In the genomic region with DNA sequence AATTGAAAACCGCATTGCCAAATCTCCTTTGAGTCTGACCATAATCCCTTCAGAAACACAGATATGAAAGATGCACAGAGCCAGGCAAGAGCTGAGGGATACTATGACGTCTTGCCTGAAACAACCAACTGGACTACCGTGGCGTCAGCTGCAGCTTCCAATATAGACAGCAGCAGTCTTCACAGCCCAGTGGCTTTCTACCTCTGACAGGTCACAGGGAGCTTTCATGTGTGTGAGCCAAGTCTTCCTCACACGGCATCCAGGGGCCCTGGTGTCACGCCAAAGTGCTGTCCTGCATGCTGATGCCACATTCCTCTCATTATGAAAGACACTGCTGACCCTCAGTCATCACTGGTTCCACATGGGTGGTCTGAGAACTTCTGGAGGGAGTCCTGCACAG, we compare ENCODE assay signal across 25 mouse cellular contexts.
A peak's percentile ranks its signal among the peaks of the same experiment; 100 is the strongest.
DNase-seq lines count a peak whose midpoint lies in the region; ATAC-seq and TF ChIP-seq lines count a peak whose summit lies in the region.
"Had no signal": no experiment of that assay in that cellular context is flagged by ENCODE, and none has a peak within 500 bp of the region (broad histone marks: within the 10 kb centered on the region; RNA-seq: fewer than 3 reads in every experiment).

No protein-coding gene starts in this region.

- peak; percentile 53 for ATAC-seq in hindbrain, embryonic 16.5 days
- no peak for ATAC-seq in hindbrain, embryonic 12.5 days (ENCODE audit: low FRiP score)
- ATAC-seq in midbrain, postnatal 0 days (ENCODE audit: low FRiP score): peak; percentile 22; the same call in 1 of the 2 replicates
- ATAC-seq: intestine, postnatal 0 days; Patski had no signal

- intact Hi-C loops in gastrocnemius, postnatal 14 days (cut with DNase I; ENCODE audit: low total_unique reads): no loop called here

- H3K27ac ChIP-seq in hindbrain, embryonic 16.5 days (ENCODE audit: low read depth, low read length): no peak overlapping the region; the same call in 1 of the 2 replicates
- no peak overlapping the region for H3K27ac ChIP-seq in hindbrain, embryonic 12.5 days
- no peak overlapping the region for H3K27ac ChIP-seq in midbrain, postnatal 0 days (ENCODE audit: low read depth, low read length)
- H3K27ac ChIP-seq in midbrain, embryonic 10.5 days (replicated peaks): no peak overlapping the region
- H3K27ac ChIP-seq: heart, adult 2 months; limb, embryonic 12.5 days; liver, embryonic 15.5 days; neural tube, embryonic 15.5 days had no signal

- H3K4me2 ChIP-seq in hindbrain, embryonic 16.5 days (ENCODE audit: low read length): no peak overlapping the region
- no peak overlapping the region for H3K4me2 ChIP-seq in hindbrain, embryonic 12.5 days (replicated peaks)
- no peak overlapping the region for H3K4me2 ChIP-seq in midbrain, postnatal 0 days (ENCODE audit: low read depth, low read length, poor library complexity, severe bottlenecking)
- H3K4me2 ChIP-seq: limb, embryonic 12.5 days; liver, embryonic 15.5 days; neural tube, embryonic 15.5 days had no signal

- no peaks in the 10 kb centered on the region for H3K4me1 ChIP-seq in hindbrain, embryonic 16.5 days (ENCODE audit: control insufficient read depth, insufficient read depth, low read depth, low read length)
- H3K4me1 ChIP-seq in hindbrain, embryonic 12.5 days: no peaks in the 10 kb centered on the region
- H3K4me1 ChIP-seq in midbrain, postnatal 0 days (ENCODE audit: insufficient read depth, low read length): no peaks in the 10 kb centered on the region
- H3K4me1 ChIP-seq in midbrain, embryonic 10.5 days: no peaks in the 10 kb centered on the region; the same call in 1 of the 2 replicates
- H3K4me1 ChIP-seq: limb, embryonic 12.5 days; liver, embryonic 15.5 days; neural tube, embryonic 15.5 days had no signal

- H3K27me3 ChIP-seq in hindbrain, embryonic 16.5 days (replicated peaks; ENCODE audit: control insufficient read depth, insufficient read depth, low read length): no peaks in the 10 kb centered on the region
- no peaks in the 10 kb centered on the region for H3K27me3 ChIP-seq in hindbrain, embryonic 12.5 days
- no peaks in the 10 kb centered on the region for H3K27me3 ChIP-seq in midbrain, postnatal 0 days (ENCODE audit: insufficient read depth, low read length)
- no peaks in the 10 kb centered on the region for H3K27me3 ChIP-seq in midbrain, embryonic 10.5 days (ENCODE audit: low read depth, poor library complexity, severe bottlenecking)
- H3K27me3 ChIP-seq: limb, embryonic 12.5 days; liver, embryonic 15.5 days; neural tube, embryonic 15.5 days; Patski had no signal

- H3K9me3 ChIP-seq in hindbrain, embryonic 16.5 days (ENCODE audit: control insufficient read depth, low read length): no peaks in the 10 kb centered on the region
- H3K9me3 ChIP-seq in hindbrain, embryonic 12.5 days (replicated peaks): no peaks in the 10 kb centered on the region
- no peaks in the 10 kb centered on the region for H3K9me3 ChIP-seq in midbrain, postnatal 0 days (ENCODE audit: low read length)
- H3K9me3 ChIP-seq in midbrain, embryonic 10.5 days (replicated peaks): no peaks in the 10 kb centered on the region
- H3K9me3 ChIP-seq: G1E; limb, embryonic 12.5 days; liver, embryonic 15.5 days; neural tube, embryonic 15.5 days had no signal

- DNase-seq in cerebellum, postnatal 14 days: peak; percentile 67 to 78
- no peak for DNase-seq in cerebellum, adult 11 months
- peak; percentile 11 for DNase-seq in gastrocnemius, postnatal 14 days
- DNase-seq in gastrocnemius, adult 8-10 months (ENCODE audit: low spot score in 2 of 2): no peak
- DNase-seq in midbrain, postnatal 0 days (ENCODE audit: low spot score): peak; percentile 76
- no peak for DNase-seq in midbrain, embryonic 10.5 days (ENCODE audit: low spot score)
- DNase-seq: adrenal gland, postnatal 10 days; gastrocnemius, postnatal 36 days; heart, adult 2 months; heart, postnatal 36 days; kidney, adult 9 months; kidney, postnatal 14 days; layer of hippocampus, adult 9-11 months; lung, postnatal 36 days; midbrain, embryonic 14.5 days; spleen, adult 18-20 months; thymus, postnatal 14 days had no signal

- no peak for TF ChIP-seq CTCF in midbrain, postnatal 0 days (IDR thresholded peaks at IDR 0.05)

- peaks cover 29% of the 10 kb centered on the region for H3K36me3 ChIP-seq in hindbrain, embryonic 16.5 days (ENCODE audit: control insufficient read depth, insufficient read depth, low read length)
- H3K36me3 ChIP-seq in hindbrain, embryonic 12.5 days: peaks cover 89% of the 10 kb centered on the region
- H3K36me3 ChIP-seq in midbrain, postnatal 0 days (ENCODE audit: insufficient read depth, low read length): peaks cover 63% of the 10 kb centered on the region
- H3K36me3 ChIP-seq in midbrain, embryonic 10.5 days: peaks cover 98% of the 10 kb centered on the region

- WGBS in hindbrain, embryonic 16.5 days: 68% methylated on average over 6 of the region's 6 CpGs
- WGBS in hindbrain, embryonic 12.5 days: 80% methylated on average over 6 of the region's 6 CpGs
- 75% methylated on average over 6 of the region's 6 CpGs for WGBS in midbrain, postnatal 0 days
- 90% methylated on average over 6 of the region's 6 CpGs for WGBS in midbrain, embryonic 10.5 days

- no peak overlapping the region for H3K4me3 ChIP-seq in hindbrain, embryonic 16.5 days (ENCODE audit: low read length)
- H3K4me3 ChIP-seq in hindbrain, embryonic 12.5 days: no peak overlapping the region
- H3K4me3 ChIP-seq in midbrain, postnatal 0 days (ENCODE audit: low read depth, low read length): no peak overlapping the region
- no peak overlapping the region for H3K4me3 ChIP-seq in midbrain, embryonic 10.5 days
- H3K4me3 ChIP-seq: heart, adult 2 months; limb, embryonic 12.5 days; liver, embryonic 15.5 days; neural tube, embryonic 15.5 days had no signal

- H3K9ac ChIP-seq in hindbrain, embryonic 16.5 days (ENCODE audit: low read depth, low read length): no peak overlapping the region
- H3K9ac ChIP-seq in hindbrain, embryonic 12.5 days: no peak overlapping the region
- H3K9ac ChIP-seq in midbrain, postnatal 0 days (replicated peaks; ENCODE audit: low read length, poor library complexity, severe bottlenecking): no peak overlapping the region
- H3K9ac ChIP-seq: limb, embryonic 12.5 days; liver, embryonic 15.5 days; neural tube, embryonic 15.5 days had no signal

Comparison
In these comparisons a context has a peak if more than half of its experiments do, and no peak if none do; other contexts are left out.
1. DNase-seq: peak in cerebellum, postnatal 14 days (2 of 2), gastrocnemius, postnatal 14 days (single experiment) and midbrain, postnatal 0 days (single experiment); none in cerebellum, adult 11 months (single experiment), gastrocnemius, adult 8-10 months (0 of 2) and midbrain, embryonic 10.5 days (single experiment).